Mouse (Mus musculus) limb, embryonic 14.5 days (tissue): ENCODE measurements around the gene Nploc4. TPM values are rescaled to one million over a fixed set of nuclear protein-coding genes. Genes with fewer than 3 reads are reported as not detected.

Experiments
- ATAC-seq: fragments of 200-750 bp; cut with Nextera tagmentation; 2 replicates; pipeline ENCODE4 v1.8.0; 2017; ENCODE audit warnings: low read depth, moderate number of reproducible peaks, moderate TSS enrichment; ENCODE audit not compliant: low FRiP score
- DNase-seq: peaks from one replicate; pipeline ENCODE4 v3.0.0-alpha.2; 2015; ENCODE audit warnings: low spot score
- H3K27ac ChIP-seq: fragments of 300-500 bp; sonication (generic); replicated peaks from 2 replicates; pipeline ENCODE4 v1.5.1; 2014; ENCODE audit warnings: low read depth, mild to moderate bottlenecking, low read length, moderate library complexity, mixed read lengths
- H3K27me3 ChIP-seq: fragments of 300-500 bp; sonication (generic); 2 replicates; pipeline ENCODE4 v1.6.1; 2014; ENCODE audit warnings: low read length, mixed read lengths; ENCODE audit not compliant: control insufficient read depth, insufficient read depth
- H3K36me3 ChIP-seq: fragments of 300-500 bp; sonication (generic); 2 replicates; pipeline ENCODE4 v1.6.1; 2014; ENCODE audit warnings: mild to moderate bottlenecking, low read length, moderate library complexity, mixed read lengths; ENCODE audit not compliant: control insufficient read depth, insufficient read depth
- H3K4me1 ChIP-seq: fragments of 300-500 bp; sonication (generic); 2 replicates; pipeline ENCODE4 v1.6.1; 2014; ENCODE audit warnings: antibody characterized with exemption, low read length, mixed read lengths; ENCODE audit not compliant: control insufficient read depth, insufficient read depth
- H3K4me2 ChIP-seq: fragments of 300-500 bp; sonication (generic); replicated peaks from 2 replicates; pipeline ENCODE4 v1.6.1; 2014; ENCODE audit warnings: low read depth, mild to moderate bottlenecking, low read length, moderate library complexity; ENCODE audit not compliant: severe bottlenecking
- H3K4me3 ChIP-seq: fragments of 300-500 bp; sonication (generic); replicated peaks from 2 replicates; pipeline ENCODE4 v1.5.1; 2014; ENCODE audit warnings: low read length
- H3K9ac ChIP-seq: fragments of 300-500 bp; sonication (generic); 2 replicates; pipeline ENCODE4 v1.6.1; 2014; ENCODE audit warnings: mild to moderate bottlenecking, low read depth, low read length, moderate library complexity; ENCODE audit not compliant: severe bottlenecking
- H3K9me3 ChIP-seq: fragments of 300-500 bp; sonication (generic); 2 replicates; pipeline ENCODE4 v1.6.1; 2016; ENCODE audit warnings: low read length; ENCODE audit not compliant: control insufficient read depth
- POLR2A ChIP-seq: fragments of 200-500 bp; IDR thresholded peaks from 2 replicates; pipeline ENCODE4 v1.8.0; 2012; ENCODE audit warnings: inconsistent platforms, mild to moderate bottlenecking, moderate library complexity, borderline replicate concordance; ENCODE audit not compliant: insufficient read depth, insufficient read length; ENCODE audit errors: extremely low read depth
- WGBS: fragments of 180-500 bp; shearing (Covaris S2); extraction: QIAGEN DNeasy Blood & Tissue Kit; methylation state at CpG from one replicate; pipeline ENCODE4 v1.1.7; 2014; 5-methylcytosine and 5-hydroxymethylcytosine counted together
- polyA plus RNA-seq, 2 experiments: library from polyadenylated mRNA; depleted of rRNA in 1 of 2; stranded (reverse) in 1 of 2; unstranded in 1 of 2; fragments of >200 nt; fragmentation: Nextera tagmentation in 1 of 2; extraction: Ambion mirVana in 1 of 2; gene quantifications; 2 replicates each; pipeline versions ENCODE4 v1.2.1 to v1.2.3; 2012 to 2014

Nploc4 gene
- polyA plus RNA-seq, 2 experiments: 38.8 to 51.5 TPM

- no peak for DNase-seq
- Histone ChIP-seq H3K36me3 (no peaks in the 10 kb centered on the region), H3K9ac (no peak within 1 kb of the TSS; the same call in 1 of the 2 replicates), H3K4me2 (no peak within 1 kb of the TSS), H3K27ac (no peak within 1 kb of the TSS), H3K4me1 (peaks cover 4% of the 10 kb centered on the region), H3K27me3 (no peaks in the 10 kb centered on the region), H3K4me3 (no peak within 1 kb of the TSS), H3K9me3 (no peaks in the 10 kb centered on the region)
- WGBS: 80% methylated on average over 4 of the region's 4 CpGs
- TF ChIP-seq POLR2A: no peak
- ATAC-seq: no peak
Observed at GRCm38 (mm10) chr11:120453306-120453705, 15.8 kb upstream of the Nploc4 start, which contains the start of gene Pde6g. Pde6g (minus strand) TSS chr11:120453500.

GRCm38 (mm10) chr11:120452246-120452645 lies 14.7 kb upstream of the Nploc4 start:
- Histone ChIP-seq H3K9me3 (no peaks in the 10 kb centered on the region), H3K27ac (no peak overlapping the region), H3K4me2 (no peak overlapping the region), H3K27me3 (no peaks in the 10 kb centered on the region), H3K4me3 (no peak overlapping the region), H3K9ac (no peak overlapping the region), H3K4me1 (peaks cover 3% of the 10 kb centered on the region), H3K36me3 (no peaks in the 10 kb centered on the region)
- 67% methylated on average over 3 of the region's 3 CpGs for WGBS
- no peak for DNase-seq
- no peak for ATAC-seq
- TF ChIP-seq POLR2A: no peak

- no peak overlapping the region for H3K4me2 ChIP-seq
- no peaks in the 10 kb centered on the region for H3K27me3 ChIP-seq
- H3K9ac ChIP-seq: no peak overlapping the region
- no peaks in the 10 kb centered on the region for H3K9me3 ChIP-seq
- ATAC-seq (no peak), DNase-seq (no peak)
- 82% methylated on average over 7 of the region's 7 CpGs for WGBS
- no peak overlapping the region for H3K27ac ChIP-seq
- H3K4me3 ChIP-seq: no peak overlapping the region
- no peaks in the 10 kb centered on the region for H3K36me3 ChIP-seq
- no peaks in the 10 kb centered on the region for H3K4me1 ChIP-seq
- no peak for TF ChIP-seq POLR2A
Observed at GRCm38 (mm10) chr11:120447179-120447578, 9.7 kb upstream of the Nploc4 start.

GRCm38 (mm10) chr11:120445475-120445874 lies 8.0 kb upstream of the Nploc4 start:
- Histone ChIP-seq H3K4me1 (no peaks in the 10 kb centered on the region), H3K4me3 (no peak overlapping the region), H3K27ac (no peak overlapping the region), H3K9me3 (no peaks in the 10 kb centered on the region), H3K4me2 (no peak overlapping the region), H3K36me3 (no peaks in the 10 kb centered on the region), H3K9ac (no peak overlapping the region), H3K27me3 (no peaks in the 10 kb centered on the region)
- TF ChIP-seq POLR2A: no peak
- ATAC-seq (no peak), DNase-seq (no peak)
- WGBS: 73% methylated on average over 3 of the region's 3 CpGs

GRCm38 (mm10) chr11:120444106-120444505 lies 6.6 kb upstream of the Nploc4 start:
- WGBS: 66% methylated on average over 6 of the region's 6 CpGs
- Histone ChIP-seq H3K9ac (no peak overlapping the region), H3K4me2 (no peak overlapping the region), H3K4me1 (no peaks in the 10 kb centered on the region), H3K9me3 (no peaks in the 10 kb centered on the region), H3K27me3 (no peaks in the 10 kb centered on the region), H3K4me3 (no peak overlapping the region), H3K27ac (no peak overlapping the region), H3K36me3 (no peaks in the 10 kb centered on the region)
- ATAC-seq (no peak), DNase-seq (no peak)
- no peak for TF ChIP-seq POLR2A

- 77% methylated on average over 3 of the region's 3 CpGs for WGBS
- Histone ChIP-seq H3K4me1 (no peaks in the 10 kb centered on the region), H3K4me2 (no peak overlapping the region), H3K27ac (no peak overlapping the region), H3K9ac (no peak overlapping the region), H3K36me3 (no peaks in the 10 kb centered on the region), H3K27me3 (no peaks in the 10 kb centered on the region), H3K4me3 (no peak overlapping the region), H3K9me3 (no peaks in the 10 kb centered on the region)
- ATAC-seq (no peak), DNase-seq (no peak)
- TF ChIP-seq POLR2A: no peak
Observed at GRCm38 (mm10) chr11:120442765-120443280, 5.3 kb upstream of the Nploc4 start.
